Mouse (Mus musculus) MEL-GATA-1-ER (cell line): Measurements from ENCODE around the gene Gm49405.
"Not testable (repeated sequence)": the region's sequence is repeated elsewhere in the genome, so short reads cannot be mapped to it uniquely, and the experiment has no call there.

Experiments used
- DNase-seq: peaks from one replicate; pipeline ENCODE4 v3.0.0-alpha.2; 2012; ENCODE audit warnings: low read depth; ENCODE audit errors: extremely low read depth

Gene Gm49405

DNA sequence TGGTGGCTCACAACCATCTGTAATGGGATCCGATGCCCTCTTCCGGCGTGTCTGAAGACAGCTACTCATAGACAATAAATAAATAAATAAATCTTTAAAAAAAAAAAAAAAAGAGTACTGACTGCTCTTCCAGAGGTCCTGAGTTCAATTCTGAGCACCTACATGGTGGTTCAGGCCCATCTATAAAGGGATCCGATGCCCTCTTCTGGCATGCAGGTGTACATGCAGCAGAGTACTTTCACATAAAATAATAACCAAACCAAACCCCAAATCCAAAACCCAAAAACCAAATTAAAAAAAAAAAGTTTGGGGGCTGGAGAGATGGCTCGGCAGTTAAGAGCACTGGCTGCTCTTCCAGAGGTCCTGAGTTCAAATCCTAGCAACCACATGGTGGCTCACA is 48.6 kb downstream of the Gm49405 start:
- DNase-seq, result not testable (repeated sequence)

DNA sequence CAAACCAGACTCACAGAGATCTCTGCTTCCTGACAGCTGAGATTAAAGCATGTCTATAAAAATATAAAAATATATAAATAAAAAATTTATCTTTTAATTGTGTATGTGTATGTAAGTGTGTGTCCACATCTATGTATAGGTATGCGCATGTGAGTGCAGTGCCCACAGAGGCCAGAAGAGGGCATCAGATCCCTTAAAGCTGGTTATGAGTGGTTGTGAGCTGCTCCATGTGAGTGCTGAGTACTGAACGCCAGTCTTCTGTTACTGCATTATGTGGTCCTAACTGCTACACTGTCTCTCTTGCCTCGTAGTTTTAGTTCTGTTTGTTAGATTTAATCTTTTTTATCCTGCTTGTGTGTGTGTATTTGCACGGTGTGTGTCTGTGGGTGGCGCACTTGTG is 50.6 kb downstream of the Gm49405 start:
- DNase-seq, result no peak

- no peak for DNase-seq
Measured at GRCm38 (mm10) chr19:4051741-4052515, 51.5 kb downstream of the Gm49405 start.

DNA sequence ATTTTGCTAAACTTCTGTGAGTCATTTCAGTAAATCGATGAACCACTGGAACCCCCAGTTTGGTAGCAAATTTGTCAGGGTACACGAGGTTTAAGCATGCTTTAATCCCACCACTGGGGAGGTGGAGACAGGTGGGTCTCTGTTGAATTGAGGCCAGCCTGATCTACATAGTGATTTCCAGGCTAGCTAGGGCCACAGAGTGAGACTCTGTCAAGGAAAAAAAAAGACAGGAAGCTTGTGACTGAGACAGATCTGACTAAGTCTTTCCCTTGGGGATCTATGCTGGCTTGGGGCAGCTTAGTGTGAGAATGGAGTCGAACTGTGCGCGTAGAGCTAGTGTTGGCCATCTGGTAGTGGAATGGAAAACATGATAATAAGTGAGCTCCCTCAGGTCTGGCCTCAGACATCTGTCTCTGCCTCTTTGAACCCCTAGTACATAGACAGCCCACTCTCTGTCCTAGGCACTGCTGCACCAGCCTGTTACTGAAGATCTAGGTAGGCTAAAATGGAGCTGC is 52.1 kb downstream of the Gm49405 start:
- DNase-seq, result no peak

DNA sequence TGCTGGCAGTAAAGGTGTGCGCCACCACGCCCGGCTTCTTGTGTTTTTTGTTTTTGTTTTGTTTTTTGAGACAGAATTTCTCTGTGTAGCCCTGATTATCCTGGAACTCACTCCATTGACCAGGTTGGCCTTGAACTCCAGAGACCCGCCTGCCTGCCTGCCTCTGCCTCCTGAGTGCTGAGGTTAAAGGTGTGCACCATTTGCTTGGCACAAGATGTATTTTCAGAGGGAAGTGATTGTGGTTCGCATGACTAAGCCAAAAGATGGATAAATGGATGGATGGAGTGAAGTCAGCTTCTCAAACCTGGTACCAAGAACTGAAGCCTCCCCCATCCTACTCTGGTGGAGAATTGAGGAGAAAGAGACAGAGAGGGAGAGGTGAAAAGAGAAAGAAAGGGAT is 54.2 kb downstream of the Gm49405 start:
- DNase-seq, result no peak
